Mouse (Mus musculus): ENCODE measurements around the gene Mum1l1.
A peak's percentile ranks its signal among the peaks of the same experiment; 100 is the strongest.
"Not testable (repeated sequence)": the region's sequence is repeated elsewhere in the genome, so short reads cannot be mapped to it uniquely, and the experiment has no call there.

Gene Mum1l1

GRCm38 (mm10) chrX:139209829-139210225 is at the start of gene Mum1l1:
Mum1l1 (plus strand) TSS chrX:139210042.
- peak; percentile 73 for DNase-seq

GRCm38 (mm10) chrX:139178928-139179327 is 30.9 kb upstream of the Mum1l1 start, which contains the start of gene 4933428M09Rik:
4933428M09Rik (plus strand) TSS chrX:139179228.
- no peak for DNase-seq

GRCm38 (mm10) chrX:139191506-139191905 is 18.3 kb upstream of the Mum1l1 start:
- DNase-seq, result not testable (repeated sequence)

- no peak for DNase-seq
These were observed 15.1 kb upstream of the Mum1l1 start for GRCm38 (mm10) chrX:139194572-139195279.

- not testable (repeated sequence) for DNase-seq
These were observed 532 bp upstream of the Mum1l1 start for GRCm38 (mm10) chrX:139209191-139209828.

- DNase-seq, result no peak
These were observed 4.9 kb downstream of the Mum1l1 start for GRCm38 (mm10) chrX:139214765-139215164.

- no peak for DNase-seq
These were observed 6.6 kb downstream of the Mum1l1 start for GRCm38 (mm10) chrX:139216409-139216808.

GRCm38 (mm10) chrX:139216991-139217593 is 7.2 kb downstream of the Mum1l1 start:
- DNase-seq, result peak; percentile 22

GRCm38 (mm10) chrX:139217776-139218175 is 7.9 kb downstream of the Mum1l1 start:
- DNase-seq, result no peak

- peak; percentile 69 for DNase-seq
These were observed 9.2 kb downstream of the Mum1l1 start for GRCm38 (mm10) chrX:139219017-139219416.

GRCm38 (mm10) chrX:139220830-139221229 is 11.0 kb downstream of the Mum1l1 start:
- DNase-seq, result no peak

GRCm38 (mm10) chrX:139221893-139222292 is 12.1 kb downstream of the Mum1l1 start:
- no peak for DNase-seq

- peak; percentile 83 for DNase-seq
These were observed 21.3 kb downstream of the Mum1l1 start for GRCm38 (mm10) chrX:139231143-139231542.

- peak; percentile 34 for DNase-seq
These were observed 37.5 kb downstream of the Mum1l1 start for GRCm38 (mm10) chrX:139247294-139247693.

- DNase-seq, result no peak
These were observed 47.2 kb downstream of the Mum1l1 start for GRCm38 (mm10) chrX:139257072-139257471.

- no peak for DNase-seq
These were observed 72.1 kb downstream of the Mum1l1 start for GRCm38 (mm10) chrX:139281966-139282365.

All from lung, postnatal 36 days (tissue).